Mouse (Mus musculus) G1E (cell line): ENCODE data around the gene Cask.

Source experiments
- CTCF ChIP-seq: IDR thresholded peaks from 2 replicates; pipeline ENCODE4 v1.5.1; 2012; ENCODE audit warnings: low read depth, low read length, inconsistent platforms, mixed read lengths
- GATA2 ChIP-seq: IDR thresholded peaks from 2 replicates; pipeline ENCODE4 v1.6.1; 2012; ENCODE audit warnings: low read depth, low read length, inconsistent platforms, borderline replicate concordance
- POLR2AphosphoS5 ChIP-seq: IDR thresholded peaks from 2 replicates; pipeline ENCODE4 v1.6.1; 2012; ENCODE audit warnings: low read depth, low read length, inconsistent platforms; ENCODE audit not compliant: insufficient replicate concordance

GRCm38 (mm10) chrX:13636398-13636797 is 214.8 kb downstream of the Cask start:
- TF ChIP-seq CTCF (no peak), GATA2 (no peak), POLR2AphosphoS5 (no peak)
